Mouse (Mus musculus): Measurements from ENCODE around the gene Gm2431. TPM values are rescaled to one million over a fixed set of nuclear protein-coding genes. Genes with fewer than 3 reads are reported as not detected.
"Not testable (repeated sequence)": the region's sequence is repeated elsewhere in the genome, so short reads cannot be mapped to it uniquely, and the experiment has no call there.

Gene Gm2431
- total RNA-seq (2021): not detected

DNA sequence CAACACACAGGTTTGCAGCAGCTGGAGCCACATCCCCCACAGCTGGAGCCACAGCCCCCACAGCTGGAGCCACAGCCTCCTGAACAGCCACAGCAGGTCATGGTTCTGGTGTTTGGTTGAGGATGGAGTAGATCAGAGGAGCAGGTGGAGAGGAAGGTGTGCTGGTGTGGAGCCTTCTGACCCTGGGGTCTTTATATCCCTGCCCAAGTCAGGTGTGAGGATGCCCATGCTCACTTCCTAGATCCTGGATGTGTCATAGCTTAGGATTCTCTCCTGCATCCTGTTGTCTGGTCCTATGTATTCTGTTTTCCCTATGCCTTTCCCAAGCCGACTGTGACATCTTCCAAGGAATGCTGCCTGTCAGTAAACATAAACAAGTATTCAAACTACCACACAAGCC is at the start of gene Gm2431:
Gene Gm2431, minus strand, starts transcription at position 101 of the 400 bp plus-strand sequence.
- DNase-seq: not testable (repeated sequence)

DNA sequence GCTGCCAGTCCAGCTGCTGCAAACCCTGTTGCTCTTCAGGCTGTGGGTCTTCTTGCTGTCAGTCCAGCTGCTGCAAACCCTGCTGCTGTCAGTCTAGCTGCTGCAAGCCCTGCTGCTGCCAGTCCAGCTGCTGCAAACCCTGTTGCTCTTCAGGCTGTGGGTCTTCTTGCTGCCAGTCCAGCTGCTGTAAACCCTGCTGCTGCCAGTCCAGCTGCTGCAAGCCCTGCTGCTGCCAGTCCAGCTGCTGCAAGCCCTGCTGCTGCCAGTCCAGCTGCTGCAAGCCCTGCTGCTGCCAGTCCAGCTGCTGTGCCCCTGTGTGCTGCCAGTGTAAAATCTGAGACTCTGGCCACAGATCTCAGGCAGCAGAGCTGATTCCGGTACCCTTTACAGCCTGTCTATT is 45.8 kb upstream of the Gm2431 start:
- not testable (repeated sequence) for DNase-seq

GRCm38 (mm10) chr7:142303249-142303648 is 45.1 kb upstream of the Gm2431 start, which contains the start of gene Krtap5-4:
Gene Krtap5-4, plus strand, starts transcription at chr7:142303549.
- no peak for DNase-seq

DNA sequence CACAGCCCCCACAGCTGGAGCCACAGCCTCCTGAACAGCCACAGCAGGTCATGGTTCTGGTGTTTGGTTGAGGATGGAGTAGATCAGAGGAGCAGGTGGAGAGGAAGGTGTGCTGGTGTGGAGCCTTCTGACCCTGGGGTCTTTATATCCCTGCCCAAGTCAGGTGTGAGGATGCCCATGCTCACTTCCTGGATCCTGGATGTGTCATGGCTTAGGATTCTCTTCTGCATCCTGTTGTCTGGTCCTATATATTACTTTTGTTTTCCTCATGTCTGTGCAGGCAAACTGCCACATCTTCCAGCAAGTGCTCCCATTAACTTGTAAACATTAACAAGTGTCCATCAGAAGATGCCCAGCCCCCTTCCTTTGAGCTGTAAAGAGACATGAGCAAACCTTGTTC is 38.9 kb upstream of the Gm2431 start, which contains the start of gene Krtap5-1:
Gene Krtap5-1, minus strand, starts transcription at position 101 of the 400 bp plus-strand sequence.
- DNase-seq: not testable (repeated sequence)

GRCm38 (mm10) chr7:142296108-142296507 is 38.0 kb upstream of the Gm2431 start:
- DNase-seq: not testable (repeated sequence)

DNA sequence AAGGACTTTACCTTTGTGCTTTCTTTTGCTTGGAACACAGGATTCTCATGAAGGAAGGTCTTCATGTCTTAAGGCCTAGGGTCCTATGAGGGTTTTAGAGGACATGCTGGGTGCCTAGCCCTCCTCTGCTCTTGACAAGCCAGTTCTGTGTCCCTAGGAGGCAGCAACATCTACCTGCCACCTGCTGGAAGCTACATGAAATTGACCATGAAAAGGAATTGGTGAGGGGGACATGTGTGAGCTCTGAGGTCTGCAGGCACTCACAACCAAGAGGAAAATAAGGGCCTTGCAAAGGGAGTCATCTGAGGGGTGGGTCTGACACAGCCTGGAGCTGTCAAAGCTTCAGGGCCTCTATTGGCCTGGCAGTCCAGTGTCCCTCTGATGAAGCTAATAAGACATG is 37.3 kb upstream of the Gm2431 start:
- no peak for DNase-seq

DNA sequence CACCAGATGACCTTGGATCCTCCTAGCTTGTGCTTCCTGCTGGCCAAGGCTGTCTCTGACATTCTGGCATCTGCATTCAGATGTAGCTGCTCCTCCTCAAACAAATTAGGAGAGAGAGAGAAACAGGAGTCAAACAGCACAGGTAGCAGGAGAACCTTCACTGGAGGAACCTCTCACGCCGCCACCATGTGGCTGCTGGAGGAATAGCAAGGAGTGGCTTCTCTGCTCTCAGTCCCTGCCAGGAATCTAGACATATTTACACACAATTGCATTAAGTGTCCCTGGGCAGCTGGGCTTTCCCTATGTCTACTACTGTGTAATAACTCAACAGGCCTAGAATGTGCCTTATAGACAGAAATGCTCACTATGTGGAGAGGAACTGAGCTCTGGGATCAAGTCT is 35.7 kb upstream of the Gm2431 start:
- DNase-seq: not testable (repeated sequence)

- DNase-seq: not testable (repeated sequence)
Observed at GRCm38 (mm10) chr7:142285910-142286612, 27.9 kb upstream of the Gm2431 start.

GRCm38 (mm10) chr7:142285130-142285835 is 27.1 kb upstream of the Gm2431 start:
- peak; percentile 52 for DNase-seq

DNA sequence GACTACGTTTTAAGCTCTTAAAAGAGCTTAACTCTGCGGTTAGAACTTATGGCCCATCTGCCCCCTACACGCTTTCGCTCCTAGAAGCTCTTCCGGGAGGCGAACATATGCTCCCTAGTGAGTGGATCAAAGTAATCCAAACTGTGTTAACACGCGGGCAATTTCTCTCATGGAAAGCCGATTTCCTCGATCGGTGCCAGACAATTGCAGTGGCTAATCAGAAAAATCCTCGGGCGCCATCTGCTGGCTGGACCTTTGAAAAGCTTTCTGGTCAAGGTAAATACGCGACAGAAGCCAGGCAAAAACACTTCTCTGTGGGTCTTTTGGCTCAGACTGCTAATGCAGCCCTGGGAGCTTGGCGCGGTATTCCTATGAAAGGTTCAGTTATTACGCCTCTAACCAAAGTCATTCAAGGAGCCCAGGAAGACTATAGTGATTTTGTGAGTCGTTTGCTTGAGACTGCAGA is 26.5 kb upstream of the Gm2431 start:
- DNase-seq: peak; percentile 96

GRCm38 (mm10) chr7:142284023-142284591 is 26.0 kb upstream of the Gm2431 start:
- DNase-seq: peak; percentile 70

DNA sequence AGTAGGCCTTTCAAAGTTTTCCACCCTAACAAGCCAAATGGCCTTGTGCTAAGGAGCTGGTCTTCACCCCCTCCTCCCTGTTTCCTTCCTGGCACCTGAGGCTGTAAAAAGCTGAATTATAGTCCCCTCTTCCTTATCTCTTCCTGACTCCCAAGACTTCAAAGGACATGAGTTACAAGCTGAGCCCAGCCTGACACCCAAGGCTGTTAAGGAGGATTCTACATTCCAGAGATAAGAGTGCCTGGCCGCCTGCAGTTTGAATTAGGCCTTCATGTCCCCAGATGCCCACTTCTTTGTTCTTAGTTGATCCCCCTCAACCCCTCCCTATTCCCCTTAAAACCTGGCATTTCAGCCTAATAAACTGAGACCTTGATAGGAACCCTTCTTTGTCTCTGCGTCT is 24.7 kb upstream of the Gm2431 start:
- DNase-seq: not testable (repeated sequence)

- DNase-seq: not testable (repeated sequence)
Observed at GRCm38 (mm10) chr7:142279291-142279690, 21.1 kb upstream of the Gm2431 start.

DNA sequence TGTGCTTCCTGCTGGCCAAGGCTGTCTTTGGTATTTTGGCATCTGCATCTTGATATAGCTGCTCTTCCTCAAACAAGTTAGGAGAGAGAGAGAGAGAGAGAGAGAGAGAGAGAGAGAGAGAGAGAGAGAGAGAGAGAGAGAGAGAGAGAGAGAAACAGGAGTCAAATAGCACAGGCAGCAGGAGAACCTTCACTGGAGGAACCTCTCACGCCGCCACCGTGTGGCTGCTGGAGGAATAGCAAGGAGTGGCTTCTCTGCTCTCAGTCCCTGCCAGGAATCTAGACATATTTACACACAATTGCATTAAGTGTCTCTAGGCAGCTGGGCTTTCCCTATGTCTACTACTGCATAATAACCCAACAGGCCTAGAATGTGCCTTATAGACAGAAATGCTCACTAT is 20.0 kb upstream of the Gm2431 start:
- DNase-seq: peak; percentile 79

DNA sequence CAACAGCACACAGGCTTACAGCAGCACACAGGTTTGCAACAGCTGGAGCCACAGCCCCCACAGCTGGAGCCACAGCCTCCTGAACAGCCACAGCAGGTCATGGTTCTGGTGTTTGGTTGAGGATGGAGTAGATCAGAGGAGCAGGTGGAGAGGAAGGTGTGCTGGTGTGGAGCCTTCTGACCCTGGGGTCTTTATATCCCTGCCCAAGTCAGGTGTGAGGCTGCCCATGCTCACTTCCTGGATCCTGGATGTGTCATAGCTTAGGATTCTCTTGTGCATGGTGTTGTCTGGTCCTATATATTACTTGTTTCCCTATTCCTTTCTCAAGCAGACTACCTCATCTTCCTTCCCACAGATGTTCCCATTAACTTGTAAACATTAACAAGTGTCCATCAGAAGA is 16.1 kb upstream of the Gm2431 start, which contains the start of gene Gm4559:
Gene Gm4559, minus strand, starts transcription at position 101 of the 400 bp plus-strand sequence.
- DNase-seq: not testable (repeated sequence)

GRCm38 (mm10) chr7:142255517-142255916 is 2.6 kb downstream of the Gm2431 start:
- DNase-seq: peak; percentile 37

GRCm38 (mm10) chr7:142249824-142250223 is 8.3 kb downstream of the Gm2431 start:
- DNase-seq: peak; percentile 65

- no peak for DNase-seq
Observed at GRCm38 (mm10) chr7:142240978-142241377, 17.2 kb downstream of the Gm2431 start, which contains the start of gene Gm40460. Gene Gm40460, minus strand, starts transcription at chr7:142241078.

- no peak for DNase-seq
Observed at GRCm38 (mm10) chr7:142231540-142231939, 26.6 kb downstream of the Gm2431 start.

GRCm38 (mm10) chr7:142229871-142230270 is 28.3 kb downstream of the Gm2431 start, which contains the start of gene Krtap5-5:
Gene Krtap5-5, minus strand, starts transcription at chr7:142229971.
- DNase-seq: not testable (repeated sequence)

DNA sequence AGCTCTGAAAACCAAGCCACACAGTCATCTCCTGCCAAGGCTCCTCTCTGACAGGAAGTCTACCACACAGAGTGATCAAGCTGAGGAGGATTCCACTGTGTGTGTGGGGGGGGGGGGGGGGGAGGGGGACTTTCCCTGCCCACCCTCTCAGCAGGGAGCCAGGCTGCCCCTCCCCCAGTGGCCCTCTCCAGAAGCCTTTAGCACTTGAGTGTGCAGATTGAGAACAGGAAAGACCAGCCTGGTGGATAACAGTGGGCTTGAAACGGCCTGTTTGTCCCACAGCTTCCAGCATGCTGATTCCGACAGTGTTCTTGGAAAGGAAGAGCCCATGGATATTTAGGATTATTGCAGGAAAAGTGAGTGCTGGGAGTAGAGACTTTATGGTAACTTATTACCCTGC is 33.6 kb downstream of the Gm2431 start:
- DNase-seq: no peak

GRCm38 (mm10) chr7:142212136-142212535 is 46.0 kb downstream of the Gm2431 start:
- not testable (repeated sequence) for DNase-seq

DNA sequence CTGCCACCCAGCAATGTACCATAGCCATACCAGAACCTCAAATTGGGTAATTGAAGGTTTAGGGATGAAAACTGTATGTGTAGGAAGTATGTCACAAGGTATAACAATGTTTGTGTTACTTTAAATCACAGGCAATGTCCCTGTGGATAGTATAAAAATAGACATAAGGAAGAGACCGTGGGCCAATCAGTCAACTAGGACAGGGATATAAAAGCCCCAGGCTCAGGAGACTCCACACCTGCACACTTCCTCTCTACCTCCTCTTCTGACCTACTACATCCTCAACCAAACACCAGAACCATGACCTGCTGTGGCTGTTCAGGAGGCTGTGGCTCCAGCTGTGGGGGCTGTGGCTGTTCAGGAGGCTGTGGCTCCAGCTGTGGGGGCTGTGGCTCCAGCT is 46.6 kb downstream of the Gm2431 start, which contains the start of gene Gm7579:
Gene Gm7579, plus strand, starts transcription at position 301 of the 400 bp plus-strand sequence.
- DNase-seq: no peak
